Mouse (Mus musculus): Measurements from ENCODE around the gene Mios.

The Mios gene

DNA sequence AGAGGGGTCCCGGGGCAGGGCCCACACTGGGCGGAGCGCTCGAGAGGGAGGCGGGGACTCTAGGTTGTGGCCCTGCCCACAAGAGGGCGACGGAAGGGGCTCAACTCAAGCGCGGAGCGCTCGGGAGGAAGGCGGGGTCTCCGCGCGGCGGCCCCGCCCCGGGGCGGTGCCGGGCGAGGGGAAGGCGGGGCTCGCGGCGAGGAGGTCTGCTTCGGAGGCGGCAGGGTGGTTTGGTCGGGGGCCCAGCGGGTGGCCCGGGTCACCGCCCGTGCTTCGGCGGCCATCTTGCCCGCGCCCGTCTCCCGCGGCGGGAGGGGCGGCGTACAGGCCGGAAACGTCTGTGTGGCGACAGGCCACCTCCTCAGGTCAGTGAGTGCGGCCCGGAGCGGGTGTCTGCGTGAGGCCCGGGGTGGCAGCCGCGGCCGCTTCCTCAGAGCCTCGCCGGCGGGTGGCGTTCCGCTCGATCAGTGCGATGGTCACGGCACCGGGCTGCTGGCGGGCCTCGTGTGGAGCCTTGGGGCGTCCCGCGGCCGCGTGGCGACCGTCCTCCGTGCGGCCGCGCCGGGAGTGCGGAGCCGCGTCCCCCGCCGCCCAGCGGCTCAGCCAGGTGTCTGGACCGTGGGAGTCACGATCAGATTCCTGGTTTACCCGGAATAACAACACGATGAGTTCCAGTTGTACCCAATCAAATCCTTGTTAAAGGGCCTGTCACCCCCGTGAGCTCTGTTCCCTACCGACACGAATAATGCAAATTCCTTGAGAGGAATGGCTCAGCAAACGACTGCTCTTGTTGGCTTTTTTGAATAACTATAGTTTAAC, at the start of gene Mios:
TSS of gene Mios (plus strand) at position 176 of the 819 bp plus-strand sequence.
- peak; percentile 94 for DNase-seq

DNA sequence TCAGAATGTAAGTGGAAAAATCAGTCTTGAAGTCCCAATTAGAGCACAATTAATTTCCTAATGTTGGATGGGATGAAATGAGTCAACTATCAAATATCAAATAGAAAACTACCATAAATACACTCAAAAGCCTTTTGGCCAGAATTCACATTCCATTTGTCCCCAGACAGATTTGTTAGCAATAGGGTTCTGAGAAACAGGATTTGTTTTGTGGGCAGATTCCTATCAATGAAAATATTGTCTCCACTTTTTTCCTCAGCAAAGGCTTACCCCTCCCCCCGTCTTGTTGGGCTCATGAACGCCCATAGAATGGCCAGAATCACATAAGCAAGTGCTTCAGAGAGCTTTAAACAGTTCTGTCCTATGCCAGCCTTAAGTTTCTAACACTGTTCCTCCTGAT, 49.0 kb upstream of the Mios start:
- DNase-seq: no peak

DNA sequence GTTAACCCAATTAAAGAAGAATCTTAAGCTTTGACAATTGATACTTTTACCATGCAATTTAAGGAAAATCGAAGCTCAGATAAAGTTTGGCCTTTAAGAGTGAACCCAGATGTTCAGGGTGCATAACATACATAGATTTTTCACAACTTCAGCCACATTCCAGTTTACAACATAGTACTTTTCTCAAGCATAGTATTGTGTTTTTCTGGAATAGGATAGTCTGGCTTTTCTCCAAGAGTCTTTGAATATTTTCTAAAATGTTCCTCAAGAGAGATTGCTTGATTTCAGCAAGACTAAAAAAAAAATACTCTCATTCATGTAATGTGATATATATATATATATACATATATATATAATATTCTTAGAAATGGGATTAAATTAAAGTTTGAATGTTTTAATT, 44.3 kb upstream of the Mios start:
- no peak for DNase-seq

DNA sequence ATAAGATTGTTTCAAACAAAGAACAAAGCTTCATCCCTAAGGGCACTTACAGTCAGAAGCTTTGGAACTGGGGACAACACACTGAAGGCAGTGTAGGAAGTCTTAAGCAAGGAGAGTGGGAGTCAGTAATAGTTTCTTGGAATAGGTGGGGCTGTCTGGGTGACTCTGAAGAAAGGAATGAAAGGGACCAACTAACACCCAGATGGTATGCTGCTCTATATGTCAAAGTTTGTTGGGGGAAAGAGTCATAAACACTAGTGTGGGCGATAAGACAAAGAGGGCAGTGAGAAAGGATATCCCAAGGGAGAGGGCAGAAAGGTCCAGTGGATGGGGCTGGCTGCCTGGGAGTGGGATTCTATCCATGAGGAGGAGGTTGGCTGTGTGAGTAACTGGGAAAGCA, 36.9 kb upstream of the Mios start:
- no peak for DNase-seq

DNA sequence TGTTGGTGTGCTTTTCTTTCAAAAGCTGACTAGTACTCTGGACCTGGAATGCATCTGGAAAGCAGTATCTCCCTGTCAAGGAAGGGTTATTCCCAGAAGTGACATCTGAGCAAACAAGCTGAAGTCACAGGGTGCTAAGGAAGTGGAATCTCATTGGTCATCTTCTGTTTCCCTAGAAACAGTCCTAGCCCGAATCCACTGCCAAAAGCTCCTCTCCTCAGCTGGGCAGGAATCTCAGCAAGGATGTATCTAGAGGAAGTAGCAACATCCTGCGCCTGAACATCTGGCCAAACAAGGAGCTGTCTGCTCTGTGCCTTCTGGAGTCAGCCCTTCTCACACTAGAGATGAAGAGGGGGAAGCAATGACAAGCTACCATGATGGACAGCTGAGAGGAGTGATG, 35.0 kb upstream of the Mios start:
- DNase-seq: peak; percentile 22

DNA sequence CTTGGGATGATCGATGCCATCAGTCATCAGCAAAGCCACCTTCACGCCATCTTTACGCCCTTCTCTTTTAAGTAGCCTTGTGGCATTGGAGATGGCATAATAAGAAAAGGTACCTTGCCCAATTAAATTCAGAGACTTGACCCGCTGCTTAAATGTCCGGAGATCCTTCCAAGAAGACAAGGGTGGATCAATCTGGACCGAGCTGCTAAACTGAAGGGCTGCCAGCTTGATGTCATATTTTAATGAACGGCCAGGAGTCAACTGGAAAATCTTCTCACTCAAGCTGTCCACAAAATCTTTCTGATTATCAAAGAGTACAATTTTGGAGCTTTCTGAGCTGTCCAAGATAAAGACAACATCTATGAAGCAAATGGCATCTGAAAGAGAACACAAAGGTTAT, 33.7 kb upstream of the Mios start:
- no peak for DNase-seq

DNA sequence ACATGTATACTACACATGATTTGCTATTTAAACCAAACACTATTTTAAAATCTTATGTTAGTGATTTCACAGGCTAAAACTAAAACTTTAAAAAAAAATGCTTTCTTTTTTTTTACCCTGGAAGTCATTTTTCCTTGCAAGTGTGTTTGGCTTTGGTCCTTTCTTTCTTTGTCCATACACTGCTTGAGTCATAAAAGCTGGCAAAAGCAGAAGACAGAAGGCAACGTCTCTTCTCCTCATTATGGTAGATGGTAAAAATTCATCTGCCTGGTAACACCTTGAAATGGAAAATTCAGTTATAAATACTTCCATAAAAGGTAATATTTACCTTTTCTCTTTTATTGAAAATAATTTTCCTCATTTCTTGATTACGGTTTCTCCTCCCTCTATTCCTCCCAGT, 32.9 kb upstream of the Mios start:
- no peak for DNase-seq

DNA sequence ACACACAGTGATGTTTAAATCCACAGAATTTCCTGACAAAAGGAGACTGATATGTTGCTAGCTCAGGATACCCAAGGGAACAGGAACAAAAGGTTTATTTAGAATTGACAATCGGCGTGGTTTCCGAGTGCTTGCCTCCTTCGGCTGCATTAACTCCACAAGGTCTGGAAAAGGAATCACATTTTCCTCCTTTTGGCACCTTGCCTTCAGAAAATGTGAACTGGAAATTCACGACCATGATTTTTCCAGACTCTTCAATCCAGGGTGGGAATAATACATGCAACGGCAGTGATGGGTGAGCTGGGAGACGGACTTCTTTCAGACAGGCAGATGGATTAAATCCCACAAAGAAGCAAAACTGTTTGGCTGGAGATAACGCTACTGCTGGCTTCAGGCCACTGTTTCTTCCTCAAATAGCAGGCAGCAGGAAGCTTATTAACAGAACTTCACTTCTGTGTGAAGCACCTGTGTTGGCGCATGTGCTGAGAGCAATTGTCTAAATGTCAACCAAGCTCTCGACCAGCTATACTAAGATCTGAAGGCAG, 30.6 kb upstream of the Mios start:
- DNase-seq: peak; percentile 8

DNA sequence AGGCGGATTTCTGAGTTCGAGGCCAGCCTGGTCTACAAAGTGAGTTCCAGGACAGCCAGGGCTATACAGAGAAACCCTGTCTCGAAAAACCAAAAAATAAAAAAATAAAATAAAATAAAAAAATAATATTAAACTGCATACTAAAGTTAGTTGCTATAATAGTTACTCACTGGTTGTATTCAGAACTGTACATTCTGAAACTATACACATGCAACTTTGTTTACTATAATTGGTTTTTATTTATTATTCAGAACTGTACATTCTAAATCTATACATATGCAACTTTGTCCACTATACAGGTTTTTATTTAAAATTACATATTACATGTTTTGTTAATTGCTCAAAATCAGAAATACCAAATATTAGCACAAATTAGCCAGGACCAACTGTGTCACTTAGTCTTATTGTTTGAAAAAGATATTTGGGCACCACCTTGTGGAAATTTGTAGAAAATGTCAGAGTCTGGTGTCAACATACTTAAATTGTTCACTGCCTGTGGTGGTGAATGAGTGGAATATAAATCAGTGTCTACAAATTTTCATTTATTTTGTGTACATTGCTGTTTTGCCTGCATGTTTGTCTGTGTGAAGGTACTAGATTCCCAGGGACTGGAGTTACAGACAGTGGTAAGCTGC, 20.3 kb upstream of the Mios start:
- DNase-seq: no peak

DNA sequence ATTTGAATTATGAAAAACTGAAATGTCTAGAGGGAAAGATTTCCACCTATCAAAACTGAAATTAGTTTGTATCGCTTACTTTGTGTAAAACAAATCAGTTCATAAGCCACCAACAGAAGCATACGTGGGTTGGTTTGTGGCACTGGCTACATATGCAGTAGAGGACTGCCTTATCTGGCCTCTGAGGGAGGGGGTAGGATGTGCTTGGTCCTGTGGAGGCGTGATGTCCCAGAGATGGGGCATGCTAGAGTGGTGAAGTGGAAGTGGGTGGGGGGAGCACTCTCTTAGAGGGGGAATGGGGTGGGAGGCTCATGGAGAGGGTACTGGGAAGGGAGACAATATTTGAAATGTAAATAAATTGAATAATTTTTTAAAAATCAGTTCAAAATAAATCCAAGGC, 19.1 kb upstream of the Mios start:
- DNase-seq: no peak

DNA sequence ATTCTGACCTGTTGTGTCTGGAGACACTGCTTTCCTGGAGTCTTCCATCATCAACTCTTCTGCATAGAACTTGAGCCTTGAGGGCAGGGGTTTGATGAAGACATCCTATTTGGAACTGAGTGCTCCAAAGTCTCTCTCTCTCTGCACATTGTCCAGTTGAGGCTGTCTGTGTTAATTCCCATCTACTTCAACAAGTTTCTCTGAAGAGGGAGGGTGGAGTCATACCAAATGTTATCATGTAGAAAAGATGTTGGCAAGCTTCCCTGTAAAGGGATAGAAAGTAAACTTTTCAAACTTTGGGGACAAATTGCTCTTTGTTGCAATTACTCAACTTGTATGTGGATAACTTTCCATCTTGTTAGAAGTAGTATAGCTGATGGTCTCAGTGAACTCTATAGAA, 16.5 kb upstream of the Mios start, which contains the start of gene Col28a1:
TSS of gene Col28a1 (minus strand) at position 101 of the 400 bp plus-strand sequence.
- no peak for DNase-seq

DNA sequence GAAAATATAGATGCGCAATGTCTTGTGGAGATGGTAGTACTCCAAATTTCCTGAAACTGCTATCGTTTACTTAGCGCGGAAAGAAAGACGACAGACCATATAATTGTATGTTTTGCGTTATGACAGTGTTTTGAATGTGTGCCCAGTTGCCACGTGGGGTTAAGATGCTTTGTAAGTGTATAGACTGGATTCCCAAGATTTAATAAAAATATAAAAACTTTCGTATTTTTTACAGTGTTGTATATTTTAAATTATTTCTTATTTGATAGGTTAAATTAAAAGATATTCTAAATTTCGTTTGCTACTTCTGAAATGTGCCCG, 804 bp downstream of the Mios start:
- DNase-seq: no peak

DNA sequence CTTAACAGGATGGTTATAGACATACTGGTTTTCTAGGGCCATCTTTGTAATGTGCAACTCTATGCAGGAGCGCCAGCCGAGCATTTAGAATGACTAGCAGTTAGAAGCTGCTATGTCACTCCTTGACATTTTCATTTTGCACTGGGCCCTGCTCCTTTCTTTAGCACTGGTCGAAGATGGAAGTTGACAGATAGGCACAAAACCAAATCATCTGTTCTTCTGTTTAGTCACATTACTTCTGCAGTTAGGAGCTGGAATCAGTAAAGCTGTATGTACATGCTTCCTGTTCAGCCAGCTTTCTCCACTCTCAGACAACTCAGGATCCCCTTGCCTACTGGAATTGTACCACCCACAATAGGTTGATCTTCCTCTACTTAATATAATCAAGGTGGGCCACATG, 1.6 kb downstream of the Mios start:
- DNase-seq: no peak

DNA sequence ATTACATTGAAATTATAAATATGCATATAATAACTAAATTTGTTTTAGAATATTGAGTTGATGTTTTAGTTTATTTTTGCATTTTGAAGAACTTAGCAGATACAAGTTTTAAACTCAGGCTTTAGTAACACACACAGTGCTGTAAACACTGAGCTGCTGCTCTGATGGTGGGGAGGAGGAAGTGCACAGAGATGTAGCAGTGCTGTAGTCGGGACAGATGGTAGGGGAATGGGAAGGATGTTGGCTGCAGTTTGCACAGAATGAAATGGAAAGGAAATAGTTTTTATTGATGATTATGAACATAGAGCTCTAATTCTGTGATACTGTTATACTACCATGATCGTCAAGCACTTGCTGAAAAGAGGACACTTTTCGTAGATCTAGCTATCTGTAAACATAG, 18.0 kb downstream of the Mios start:
- no peak for DNase-seq

DNA sequence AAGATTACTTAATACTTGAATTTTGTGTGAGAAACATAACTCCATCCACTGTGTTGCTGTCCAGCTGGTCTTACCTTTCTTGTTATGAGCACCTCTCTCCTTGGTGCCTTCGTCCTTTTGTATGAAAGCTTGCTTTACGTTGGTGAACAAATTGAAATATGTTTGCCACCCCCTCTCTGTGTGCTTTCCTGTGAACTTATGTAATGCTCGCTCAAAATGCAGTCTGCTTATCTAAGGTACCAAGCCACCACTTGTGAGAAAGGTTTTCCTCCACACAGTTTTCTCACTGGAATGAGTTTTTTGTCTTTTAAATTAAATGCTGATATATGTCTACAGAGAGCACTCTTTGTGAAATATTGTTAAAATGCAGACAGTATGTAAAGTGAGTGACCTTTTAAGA, 19.6 kb downstream of the Mios start:
- no peak for DNase-seq

DNA sequence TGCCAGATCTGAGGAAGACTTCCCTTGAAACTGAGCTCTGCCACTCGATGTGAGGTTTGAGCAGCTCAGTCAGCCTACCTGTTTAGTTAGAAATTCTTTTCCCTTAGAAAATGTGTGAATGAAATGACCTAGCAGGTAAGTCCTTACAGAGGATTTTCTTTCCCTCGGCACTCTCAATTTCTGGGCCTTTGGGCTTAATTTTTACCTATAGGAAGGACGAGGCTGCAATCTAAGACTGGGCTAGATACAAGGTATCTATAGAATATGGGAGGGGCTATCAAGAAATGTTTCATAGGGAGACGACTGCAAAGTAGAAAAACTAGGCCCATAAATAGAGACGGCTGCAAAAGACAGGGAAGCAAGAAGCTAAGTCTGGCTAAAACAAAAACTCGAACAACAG, 49.3 kb downstream of the Mios start:
- no peak for DNase-seq

DNA sequence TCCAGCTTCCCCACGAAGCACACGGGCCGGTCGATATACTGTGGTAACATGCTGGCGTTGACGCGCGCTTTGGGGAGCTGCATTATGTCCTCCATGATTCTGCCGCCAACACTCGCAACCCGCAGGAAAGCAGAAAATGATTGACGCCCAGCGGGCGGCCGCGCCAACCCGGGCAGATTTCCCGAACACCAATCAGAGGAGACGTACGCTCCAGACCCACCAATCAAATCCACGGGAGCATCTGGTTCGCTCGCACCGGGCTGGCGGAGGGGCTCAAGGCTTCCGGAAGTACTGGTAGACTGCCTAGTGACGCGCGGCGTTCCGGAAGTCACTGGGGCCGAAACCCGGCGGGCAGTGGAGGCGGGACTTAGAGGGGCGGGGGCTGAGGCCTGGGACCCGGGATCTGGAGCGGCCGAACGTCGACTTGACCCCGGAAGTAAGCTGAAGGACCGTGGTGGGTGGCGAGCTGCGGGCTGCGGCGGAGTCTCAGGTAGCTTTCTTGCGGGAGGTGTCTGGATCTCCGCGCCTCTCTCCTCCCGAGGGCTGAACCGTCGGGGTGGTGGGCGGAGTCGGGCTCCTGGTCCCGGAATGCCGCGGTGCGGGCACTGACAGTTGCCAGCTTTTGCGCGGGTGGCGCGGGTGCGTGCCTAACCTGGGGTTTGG, 50.1 kb downstream of the Mios start, which contains the start of the genes Rpa3, Umad1 and Gm45062:
TSS of gene Rpa3 (minus strand) at position 170 of the 663 bp plus-strand sequence.
TSS of gene Umad1 (plus strand) at position 285 of the 663 bp plus-strand sequence.
TSS of gene Gm45062 (plus strand) at position 447 of the 663 bp plus-strand sequence.
- DNase-seq: peak; percentile 98

DNA sequence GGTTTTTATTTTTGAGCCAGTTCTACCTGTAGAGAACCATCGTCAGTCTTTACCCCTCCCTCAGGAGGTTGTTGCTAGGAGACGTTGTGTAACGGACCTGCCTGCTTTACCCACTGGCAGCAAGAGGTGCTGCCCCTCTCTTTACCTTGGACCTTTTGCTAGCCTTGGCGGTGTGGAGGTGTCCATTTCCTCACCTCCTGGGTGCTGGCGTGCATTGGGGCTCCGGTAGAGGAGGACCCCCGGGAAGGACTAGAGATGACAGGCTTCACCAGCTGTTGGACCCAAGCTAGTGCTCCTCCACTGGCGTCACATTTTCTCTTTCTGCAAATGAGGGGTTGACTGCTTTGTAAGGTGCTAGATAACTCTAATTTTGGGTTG, 50.6 kb downstream of the Mios start:
- no peak for DNase-seq

DNA sequence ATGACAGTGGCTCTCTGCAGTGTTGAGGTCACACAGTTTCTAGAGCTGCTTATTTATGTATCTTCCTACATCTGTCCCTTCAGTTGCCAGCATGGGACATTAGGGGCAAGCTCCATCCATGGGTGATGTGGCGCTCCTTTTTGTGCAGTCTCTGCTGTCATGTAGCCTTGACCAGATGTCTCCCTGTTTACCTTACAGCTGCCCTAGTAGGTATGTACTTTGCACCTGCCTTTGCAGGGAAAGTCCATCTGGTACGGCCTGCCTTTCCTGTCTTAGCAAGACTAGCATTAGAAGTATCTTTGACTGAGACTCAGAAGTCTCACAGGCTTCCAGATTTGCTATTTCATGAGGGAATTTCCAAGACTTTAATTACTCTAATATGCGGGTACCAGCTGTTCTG, 62.0 kb downstream of the Mios start:
- DNase-seq: no peak

DNA sequence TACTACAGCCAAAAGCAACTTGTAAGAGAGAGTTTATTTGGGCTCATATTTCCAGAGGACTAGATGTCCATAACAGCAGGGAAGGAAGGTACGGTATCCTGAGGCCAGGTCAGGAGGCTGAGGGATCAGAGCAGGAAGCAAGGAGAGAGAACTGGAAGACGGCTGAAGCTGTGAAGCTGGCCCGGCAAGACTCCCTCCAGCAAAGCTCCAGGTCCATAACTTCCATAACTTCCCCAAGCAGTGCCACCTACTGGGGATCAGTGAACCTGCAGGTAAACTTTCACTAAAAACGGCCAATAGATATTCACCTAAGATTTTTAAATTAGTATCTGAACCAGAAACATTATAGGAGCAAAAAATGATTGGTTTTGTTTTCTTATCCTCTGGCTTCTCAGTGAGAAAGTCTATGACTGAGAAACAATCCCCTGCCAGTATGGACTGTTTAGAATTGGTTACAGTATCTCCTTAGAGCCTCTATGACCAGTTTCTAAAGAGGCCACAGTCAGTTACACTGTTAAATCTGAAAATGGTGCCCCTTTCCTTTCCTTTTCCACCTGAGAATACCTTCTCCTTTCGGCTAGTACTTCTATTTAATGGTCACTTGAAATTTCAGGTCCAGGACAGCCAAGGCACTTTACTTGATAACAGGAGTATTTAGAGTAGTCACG, 65.5 kb downstream of the Mios start:
- DNase-seq: peak; percentile 52

DNA sequence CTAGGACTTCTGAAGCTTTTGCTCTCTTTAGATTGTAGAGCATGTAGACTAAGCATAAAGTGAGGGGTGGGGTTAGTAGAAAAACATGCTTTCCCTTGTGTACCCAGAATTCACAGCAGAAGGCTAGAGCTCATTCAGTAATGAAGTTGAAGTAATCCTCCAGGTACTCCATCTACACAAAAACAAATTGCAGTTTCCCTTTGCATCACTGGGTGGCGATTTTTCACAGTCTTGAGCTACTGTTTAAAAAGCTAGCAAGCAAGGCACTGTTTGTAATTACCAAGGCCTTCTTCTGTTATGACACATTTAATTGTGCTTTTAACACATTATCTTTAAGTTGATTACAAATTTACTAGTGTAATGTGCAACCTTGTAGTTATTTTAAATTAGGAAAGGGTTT, 66.1 kb downstream of the Mios start:
- peak; percentile 72 for DNase-seq

DNA sequence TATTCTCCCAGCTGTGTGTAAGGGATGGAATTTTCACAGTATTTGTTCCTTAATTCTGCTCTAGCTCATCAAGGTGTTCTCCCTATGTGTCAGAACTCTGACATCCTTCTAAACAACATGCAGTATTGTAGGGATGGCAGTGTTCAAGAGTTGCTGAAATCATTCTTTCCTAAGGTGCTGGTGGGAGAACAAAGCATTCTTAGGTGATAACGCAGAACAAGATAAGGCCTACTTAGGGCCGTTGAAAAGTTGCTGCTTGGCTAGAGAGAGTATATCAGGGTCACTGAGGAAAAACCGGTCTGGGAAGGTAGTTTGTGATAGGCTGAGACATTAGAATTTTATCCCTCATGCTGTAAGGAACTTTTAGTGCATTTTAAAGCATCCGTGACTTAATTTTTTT, 67.4 kb downstream of the Mios start:
- DNase-seq: no peak

DNA sequence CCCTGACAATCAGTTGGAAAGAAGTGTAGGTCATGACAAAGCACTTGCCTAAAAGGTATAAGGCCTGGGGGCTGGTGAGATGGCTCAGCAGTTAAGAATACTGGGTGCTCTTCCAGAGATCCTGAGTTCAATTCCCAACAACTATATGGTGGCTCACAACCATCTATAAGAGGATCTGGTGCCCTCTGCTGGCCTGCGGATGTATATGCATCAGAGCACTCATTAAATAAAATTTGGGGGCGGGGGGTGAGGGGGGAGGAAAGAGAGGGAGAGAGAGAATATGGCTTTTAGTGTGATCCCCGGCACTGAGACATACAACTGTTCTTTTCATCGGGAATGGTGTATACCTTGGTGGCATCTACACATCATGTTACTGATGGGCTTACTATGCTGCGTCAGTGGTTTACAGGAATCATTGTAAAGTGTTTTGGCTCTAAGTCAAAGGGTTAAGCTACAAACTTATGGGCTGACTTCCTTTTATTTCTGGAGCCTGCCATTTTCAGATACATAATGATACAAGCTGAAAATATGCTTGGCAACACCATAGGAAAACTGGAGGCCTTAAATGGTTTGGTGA, 69.5 kb downstream of the Mios start:
- DNase-seq: no peak

Data from kidney, postnatal 14 days (tissue).